Mouse (Mus musculus) forebrain, embryonic 13.5 days (tissue): ENCODE data around the gene Grin3b. TPM values are rescaled to one million over a fixed set of nuclear protein-coding genes. Genes with fewer than 3 reads are reported as not detected.

ENCODE experiments used
- ATAC-seq: fragments of 200-750 bp; cut with Nextera tagmentation; 2 replicates; pipeline ENCODE4 v1.8.0; 2017
- H3K27ac ChIP-seq: fragments of 300-500 bp; sonication (generic); 2 replicates; pipeline ENCODE4 v1.5.1; 2015; ENCODE audit warnings: inconsistent platforms, mild to moderate bottlenecking, moderate library complexity
- H3K27me3 ChIP-seq: fragments of 300-500 bp; sonication (generic); 2 replicates; pipeline ENCODE4 v1.6.1; 2015; ENCODE audit warnings: mild to moderate bottlenecking, inconsistent platforms
- H3K36me3 ChIP-seq: fragments of 300-500 bp; sonication (generic); 2 replicates; pipeline ENCODE4 v1.6.1; 2015; ENCODE audit warnings: mild to moderate bottlenecking, inconsistent platforms; ENCODE audit not compliant: poor library complexity, severe bottlenecking
- H3K4me1 ChIP-seq: fragments of 300-500 bp; sonication (generic); 2 replicates; pipeline ENCODE4 v1.6.1; 2015; ENCODE audit warnings: inconsistent platforms
- H3K4me2 ChIP-seq: fragments of 300-500 bp; sonication (generic); 2 replicates; pipeline ENCODE4 v1.6.1; 2015; ENCODE audit warnings: inconsistent platforms, mild to moderate bottlenecking, moderate library complexity
- H3K4me3 ChIP-seq: fragments of 300-500 bp; sonication (generic); 2 replicates; pipeline ENCODE4 v1.5.1; 2015; ENCODE audit warnings: mild to moderate bottlenecking, inconsistent platforms
- H3K9ac ChIP-seq: fragments of 300-500 bp; sonication (generic); 2 replicates; pipeline ENCODE4 v1.6.1; 2015; ENCODE audit warnings: mild to moderate bottlenecking, inconsistent platforms
- H3K9me3 ChIP-seq: fragments of 300-500 bp; sonication (generic); replicated peaks from 2 replicates; pipeline ENCODE4 v1.6.1; 2016; ENCODE audit warnings: inconsistent platforms
- WGBS: fragments of 180-500 bp; shearing (Covaris S2); methylation state at CpG from one replicate; pipeline ENCODE4 v1.1.7; 2015; 5-methylcytosine and 5-hydroxymethylcytosine counted together
- polyA plus RNA-seq: library from polyadenylated mRNA; unstranded; fragments of >200 nt; fragmentation: Nextera tagmentation; extraction: Ambion mirVana; gene quantifications from 2 replicates; pipeline ENCODE4 v1.2.1, GENCODE M21; 2015

Gene Grin3b
- polyA plus RNA-seq, 1 experiment from 2014 or later: 0.57 TPM

GRCm38 (mm10) chr10:79940749-79941148 lies 29.8 kb upstream of the Grin3b start:
- Histone ChIP-seq H3K4me3 (no peak overlapping the region), H3K27ac (no peak overlapping the region), H3K9ac (no peak overlapping the region), H3K27me3 (no peaks in the 10 kb centered on the region), H3K4me2 (no peak overlapping the region), H3K4me1 (peaks cover 21% of the 10 kb centered on the region), H3K36me3 (peaks cover 10% of the 10 kb centered on the region), H3K9me3 (no peaks in the 10 kb centered on the region)
- 73% methylated on average over 7 of the region's 7 CpGs for WGBS
- ATAC-seq: no peak

GRCm38 (mm10) chr10:79942988-79943387 lies 27.5 kb upstream of the Grin3b start:
- ATAC-seq: no peak
- 83% methylated on average over 1 of the region's 1 CpGs for WGBS
- Histone ChIP-seq H3K9me3 (no peaks in the 10 kb centered on the region), H3K4me3 (no peak overlapping the region), H3K9ac (no peak overlapping the region), H3K4me1 (peaks cover 21% of the 10 kb centered on the region), H3K36me3 (peaks cover 15% of the 10 kb centered on the region), H3K27me3 (no peaks in the 10 kb centered on the region), H3K27ac (no peak overlapping the region), H3K4me2 (no peak overlapping the region)

- ATAC-seq: no peak
- H3K27ac ChIP-seq: no peak overlapping the region
- H3K4me3 ChIP-seq: no peak overlapping the region
- H3K36me3 ChIP-seq: peaks cover 17% of the 10 kb centered on the region
- no peaks in the 10 kb centered on the region for H3K9me3 ChIP-seq
- no peak overlapping the region for H3K4me2 ChIP-seq
- 75% methylated on average over 9 of the region's 9 CpGs for WGBS
- H3K4me1 ChIP-seq: peaks cover 21% of the 10 kb centered on the region
- no peaks in the 10 kb centered on the region for H3K27me3 ChIP-seq
- H3K9ac ChIP-seq: no peak overlapping the region
Measured at GRCm38 (mm10) chr10:79943471-79943901, 27.0 kb upstream of the Grin3b start.

- Histone ChIP-seq H3K36me3 (peaks cover 39% of the 10 kb centered on the region), H3K4me2 (peak overlapping the region; percentile 14; the same call in 1 of the 2 replicates), H3K9me3 (no peaks in the 10 kb centered on the region), H3K4me1 (peaks cover 21% of the 10 kb centered on the region), H3K27me3 (no peaks in the 10 kb centered on the region), H3K27ac (peak overlapping the region; percentile 54), H3K4me3 (no peak overlapping the region), H3K9ac (peak overlapping the region; percentile 6; the same call in 1 of the 2 replicates)
- ATAC-seq: peak; percentile 27; the same call in 1 of the 2 replicates
- WGBS: 23% methylated on average over 16 of the region's 16 CpGs
Measured at GRCm38 (mm10) chr10:79945507-79946234, 24.8 kb upstream of the Grin3b start.

- H3K27ac ChIP-seq: no peak overlapping the region
Measured at GRCm38 (mm10) chr10:79946752-79947322, 23.7 kb upstream of the Grin3b start.

GRCm38 (mm10) chr10:79947502-79947901 lies 23.0 kb upstream of the Grin3b start:
- 72% methylated on average over 6 of the region's 6 CpGs for WGBS
- H3K4me2 ChIP-seq: no peak overlapping the region
- H3K9me3 ChIP-seq: no peaks in the 10 kb centered on the region
- ATAC-seq: no peak
- no peaks in the 10 kb centered on the region for H3K27me3 ChIP-seq
- no peak overlapping the region for H3K9ac ChIP-seq
- H3K4me3 ChIP-seq: no peak overlapping the region
- H3K36me3 ChIP-seq: peaks cover 41% of the 10 kb centered on the region
- H3K4me1 ChIP-seq: peaks cover 21% of the 10 kb centered on the region
- H3K27ac ChIP-seq: no peak overlapping the region

More at GRCm38 (mm10) chr10:79946752-79947322, 23.7 kb upstream of the Grin3b start:
- Histone ChIP-seq H3K9me3 (no peaks in the 10 kb centered on the region), H3K4me2 (no peak overlapping the region; the same call in 1 of the 2 replicates), H3K4me3 (no peak overlapping the region), H3K36me3 (peaks cover 46% of the 10 kb centered on the region), H3K4me1 (peaks cover 21% of the 10 kb centered on the region), H3K27me3 (no peaks in the 10 kb centered on the region), H3K9ac (peak overlapping the region; percentile 38; the same call in 1 of the 2 replicates)
- 19% methylated on average over 7 of the region's 7 CpGs for WGBS
- no peak for ATAC-seq

GRCm38 (mm10) chr10:79949873-79950272 lies 20.6 kb upstream of the Grin3b start:
- Histone ChIP-seq H3K4me2 (no peak overlapping the region), H3K9me3 (no peaks in the 10 kb centered on the region), H3K4me3 (no peak overlapping the region), H3K4me1 (peaks cover 21% of the 10 kb centered on the region), H3K36me3 (peaks cover 53% of the 10 kb centered on the region), H3K27me3 (no peaks in the 10 kb centered on the region), H3K9ac (no peak overlapping the region), H3K27ac (no peak overlapping the region)
- WGBS: 95% methylated on average over 4 of the region's 4 CpGs
- ATAC-seq: no peak

GRCm38 (mm10) chr10:79950661-79951060 lies 19.9 kb upstream of the Grin3b start:
- Histone ChIP-seq H3K4me3 (no peak overlapping the region), H3K36me3 (peaks cover 53% of the 10 kb centered on the region), H3K4me2 (no peak overlapping the region), H3K9ac (no peak overlapping the region), H3K27ac (no peak overlapping the region), H3K4me1 (peaks cover 15% of the 10 kb centered on the region), H3K9me3 (no peaks in the 10 kb centered on the region), H3K27me3 (no peaks in the 10 kb centered on the region)
- ATAC-seq: no peak
- 84% methylated on average over 18 of the region's 18 CpGs for WGBS

GRCm38 (mm10) chr10:79953946-79954345 lies 16.6 kb upstream of the Grin3b start:
- H3K27me3 ChIP-seq: 0 out of 2 replicates have a peak, but pooled peaks cover 5% of the 10 kb centered on the region
- ATAC-seq: no peak
- no peaks in the 10 kb centered on the region for H3K9me3 ChIP-seq
- peaks cover 4% of the 10 kb centered on the region; the same call in 1 of the 2 replicates for H3K4me1 ChIP-seq
- H3K36me3 ChIP-seq: peaks cover 41% of the 10 kb centered on the region
- H3K9ac ChIP-seq: no peak overlapping the region
- 89% methylated on average over 6 of the region's 6 CpGs for WGBS
- H3K4me2 ChIP-seq: no peak overlapping the region
- H3K4me3 ChIP-seq: no peak overlapping the region
- no peak overlapping the region for H3K27ac ChIP-seq

GRCm38 (mm10) chr10:79955691-79956090 lies 14.8 kb upstream of the Grin3b start:
- WGBS: 79% methylated on average over 9 of the region's 9 CpGs
- 0 out of 2 replicates have a peak overlapping the region, but pooled peaks have one; percentile 3 for H3K9ac ChIP-seq
- ATAC-seq: no peak

GRCm38 (mm10) chr10:79956643-79957154 lies 13.8 kb upstream of the Grin3b start:
- 22% methylated on average over 4 of the region's 4 CpGs for WGBS
- Histone ChIP-seq H3K27ac (no peak overlapping the region), H3K4me3 (no peak overlapping the region), H3K4me2 (no peak overlapping the region), H3K9ac (no peak overlapping the region), H3K9me3 (no peaks in the 10 kb centered on the region), H3K4me1 (peaks cover 15% of the 10 kb centered on the region), H3K27me3 (0 out of 2 replicates have a peak, but pooled peaks cover 5% of the 10 kb centered on the region), H3K36me3 (peaks cover 18% of the 10 kb centered on the region)
- no peak for ATAC-seq

More at GRCm38 (mm10) chr10:79955691-79956090, 14.8 kb upstream of the Grin3b start:
- no peak overlapping the region for H3K4me2 ChIP-seq
- no peaks in the 10 kb centered on the region for H3K9me3 ChIP-seq
- H3K4me1 ChIP-seq: peaks cover 7% of the 10 kb centered on the region
- H3K27ac ChIP-seq: no peak overlapping the region
- peaks cover 23% of the 10 kb centered on the region for H3K36me3 ChIP-seq
- no peak overlapping the region for H3K4me3 ChIP-seq
- 0 out of 2 replicates have a peak, but pooled peaks cover 5% of the 10 kb centered on the region for H3K27me3 ChIP-seq
